Mouse (Mus musculus): ENCODE data around the gene Slc38a2. TPM values are rescaled to one million over a fixed set of nuclear protein-coding genes. Genes with fewer than 3 reads are reported as not detected.

Gene Slc38a2
- total RNA-seq, 2 experiments from 2014 or later: 60.6 to 69.2 TPM

DNA sequence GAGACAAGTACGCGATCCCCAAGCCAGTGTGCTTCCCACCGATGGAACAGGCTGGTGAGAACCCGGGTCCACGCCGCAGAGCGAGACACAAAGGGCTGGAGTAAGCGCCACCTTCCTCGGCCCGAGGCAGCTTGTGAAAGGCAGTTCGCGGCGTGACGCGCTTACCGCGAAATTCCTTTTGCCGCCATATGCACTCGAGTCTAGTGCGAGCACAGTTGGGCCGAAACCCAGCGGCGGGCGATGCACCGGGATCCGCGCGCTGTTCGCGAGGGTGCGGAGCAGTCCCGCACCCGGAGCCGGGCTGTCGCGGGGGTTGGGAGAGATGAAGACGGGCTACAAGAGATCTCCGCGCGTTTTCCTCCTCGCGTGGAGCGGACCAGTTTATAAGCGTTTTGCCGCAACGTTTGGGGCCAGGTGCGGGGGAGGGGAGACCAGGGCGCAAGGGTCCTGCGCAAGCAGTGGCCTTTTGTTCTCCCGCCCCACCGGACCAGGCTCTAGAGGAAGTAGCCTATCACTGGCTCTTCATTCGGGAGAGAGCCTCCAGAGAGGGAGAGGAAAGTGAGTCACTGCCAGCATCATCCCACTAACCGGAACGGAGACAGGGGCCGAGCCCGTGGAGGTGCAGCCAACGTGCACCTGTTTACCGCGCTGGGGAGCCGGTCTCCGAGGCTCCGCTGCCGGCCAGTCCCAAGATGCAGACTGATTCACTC is 58.3 kb downstream of the Slc38a2 start:
- intact Hi-C loops (cut with DNase I): loop anchor here (5.0 kb wide), 1 partner anchor 51 kb away; no protein-coding TSS in a partner anchor
- DNase-seq (ENCODE audit: low spot score in 2 of 2): peak; percentile 61 to 73

DNA sequence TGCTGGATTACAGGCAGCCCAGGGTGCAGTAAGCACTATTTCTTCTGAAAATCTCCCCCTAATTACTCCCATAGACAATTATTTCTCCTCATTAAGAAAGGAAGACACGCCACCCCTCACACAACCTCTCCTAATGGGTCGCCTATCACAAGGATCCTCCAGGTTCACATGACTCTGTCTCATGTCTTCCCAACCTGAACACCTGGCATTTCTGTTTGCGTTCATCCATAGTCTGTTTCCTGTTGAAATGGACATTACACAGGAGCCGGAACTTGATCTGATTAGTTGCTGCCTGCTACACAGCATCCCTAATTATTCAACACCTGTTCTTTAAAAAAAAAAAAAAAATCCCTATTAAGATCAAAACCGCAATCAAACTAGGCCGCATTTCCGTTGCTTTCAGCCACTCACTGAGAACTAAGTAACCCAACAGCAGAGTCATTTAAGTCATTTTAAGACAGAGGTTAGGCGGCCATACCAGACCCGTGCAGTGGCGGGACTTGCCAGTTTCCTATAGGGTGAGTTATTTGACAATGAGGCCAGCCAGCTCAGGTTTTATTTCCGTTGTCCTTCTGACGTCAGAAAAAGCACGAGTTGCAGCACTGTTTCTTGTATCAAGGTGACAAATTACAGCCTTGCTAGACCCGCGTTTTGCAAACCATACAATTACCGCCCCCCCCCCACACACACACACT is 59.1 kb downstream of the Slc38a2 start:
- DNase-seq (ENCODE audit: low spot score in 2 of 2): peak; percentile 30 to 55
- intact Hi-C loops (cut with DNase I): loop anchor here (5.0 kb wide), 1 partner anchor 52 kb away; no protein-coding TSS in a partner anchor

DNA sequence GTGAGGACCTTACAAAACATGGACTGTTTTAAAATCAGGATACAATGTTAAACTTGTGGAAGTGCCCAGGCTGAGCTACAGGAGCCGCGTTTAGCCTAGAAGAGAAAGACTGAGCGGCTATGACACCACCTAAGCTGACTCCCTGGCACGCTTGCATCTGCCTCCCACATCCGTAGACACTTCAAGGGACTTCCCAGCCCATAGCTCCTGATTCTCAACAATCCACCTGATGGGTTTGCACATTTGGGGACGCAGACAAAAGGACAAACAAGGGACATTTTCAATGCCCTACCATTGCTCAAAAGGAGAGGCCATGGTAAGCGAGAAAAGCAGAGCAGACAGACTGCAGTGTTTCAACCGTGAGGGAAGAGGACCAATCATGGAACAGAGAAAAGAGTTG is 59.9 kb downstream of the Slc38a2 start:
- intact Hi-C loops (cut with DNase I): loop anchor here (5.0 kb wide), 1 partner anchor 53 kb away; no protein-coding TSS in a partner anchor

DNA sequence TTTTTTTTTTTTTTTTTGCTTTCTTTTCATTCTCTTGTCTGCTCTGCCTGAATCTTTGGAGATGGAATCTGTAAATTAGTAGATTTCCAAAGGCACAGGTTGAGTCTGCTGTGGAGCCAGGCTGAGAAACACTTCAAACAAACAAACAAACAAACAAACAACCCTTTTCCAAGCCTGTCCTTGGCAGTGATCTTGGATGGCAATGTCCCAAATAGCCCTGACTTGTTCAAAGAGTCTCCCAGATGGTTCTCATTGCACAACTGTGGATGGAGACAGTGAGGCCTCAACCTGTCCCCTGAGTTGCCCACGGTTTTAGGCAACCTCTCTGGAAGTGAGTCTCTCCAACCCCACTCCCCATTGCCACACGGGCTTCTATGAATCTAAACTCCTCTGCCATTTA is 60.9 kb downstream of the Slc38a2 start:
- no peak for DNase-seq (ENCODE audit: low spot score in 2 of 2)
- intact Hi-C loops (cut with DNase I): no loop called here

More for the DNA sequence above, 59.9 kb downstream of the Slc38a2 start:
- no peak for DNase-seq (ENCODE audit: low spot score in 2 of 2)

DNA sequence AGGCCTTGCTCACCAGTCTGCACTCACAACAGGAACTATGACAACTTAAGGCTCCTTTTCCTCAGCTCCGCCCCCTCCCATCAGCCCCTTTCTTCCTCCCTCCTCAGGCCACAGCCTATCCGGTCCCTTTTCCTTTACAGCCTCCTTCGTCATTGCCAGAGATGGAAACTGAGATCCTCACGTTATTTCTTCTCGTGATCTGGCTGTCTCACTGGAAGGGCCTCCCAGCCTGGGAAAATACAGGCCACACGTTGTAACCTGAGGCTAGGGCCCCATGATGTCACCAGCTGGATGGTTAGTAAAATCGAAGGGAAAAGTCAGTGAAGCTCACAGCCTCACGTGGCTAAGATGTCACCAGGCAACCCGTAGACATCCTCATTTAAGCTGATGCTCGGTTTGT is 61.4 kb downstream of the Slc38a2 start:
- intact Hi-C loops (cut with DNase I): no loop called here
- DNase-seq (ENCODE audit: low spot score in 2 of 2): no peak

Other genes starting within 250 kb of the Slc38a2 start
- gene Scaf11, start 238.9 kb downstream of the Slc38a2 start, total RNA-seq (2021): 10 to 100 TPM; 41.5 to 42.5 TPM
- 10 to 100 TPM; 88.3 to 90.2 TPM for gene Slc38a1, start 56.8 kb downstream of the Slc38a2 start, total RNA-seq (2021)

Measured in left cerebral cortex, postnatal 14 days (tissue).